Mouse (Mus musculus) intestine, postnatal 0 days (tissue): ENCODE data around the gene Tmem251. TPM values are rescaled to one million over a fixed set of nuclear protein-coding genes. Genes with fewer than 3 reads are reported as not detected.

Source experiments
- ATAC-seq: fragments of 200-750 bp; cut with Nextera tagmentation; 2 replicates; pipeline ENCODE4 v1.8.0; 2017; ENCODE audit warnings: mild to moderate bottlenecking, moderate TSS enrichment, moderate library complexity
- H3K27ac ChIP-seq: fragments of 300-500 bp; sonication (generic); 2 replicates; pipeline ENCODE4 v1.5.1; 2014; ENCODE audit warnings: mild to moderate bottlenecking, low read depth, low read length, moderate library complexity
- H3K27me3 ChIP-seq: fragments of 300-500 bp; sonication (generic); replicated peaks from 2 replicates; pipeline ENCODE4 v1.6.1; 2014; ENCODE audit warnings: low read length, mixed read lengths; ENCODE audit not compliant: control insufficient read depth, insufficient read depth
- H3K36me3 ChIP-seq: fragments of 300-500 bp; sonication (generic); 2 replicates; pipeline ENCODE4 v1.6.1; 2014; ENCODE audit warnings: mild to moderate bottlenecking, moderate library complexity; ENCODE audit not compliant: control insufficient read depth, insufficient read depth
- H3K4me1 ChIP-seq: fragments of 300-500 bp; sonication (generic); replicated peaks from 2 replicates; pipeline ENCODE4 v1.6.1; 2014; ENCODE audit warnings: antibody characterized with exemption, low read length, mixed read lengths; ENCODE audit not compliant: control insufficient read depth, insufficient read depth
- H3K4me2 ChIP-seq: fragments of 300-500 bp; sonication (generic); replicated peaks from 2 replicates; pipeline ENCODE4 v1.6.1; 2014; ENCODE audit warnings: low read depth, mild to moderate bottlenecking, moderate library complexity
- H3K4me3 ChIP-seq: fragments of 300-500 bp; sonication (generic); 2 replicates; pipeline ENCODE4 v1.5.1; 2014; ENCODE audit warnings: low read depth, low read length
- H3K9ac ChIP-seq: fragments of 300-500 bp; sonication (generic); 2 replicates; pipeline ENCODE4 v1.6.1; 2014; ENCODE audit warnings: mild to moderate bottlenecking, low read depth, low read length
- H3K9me3 ChIP-seq: fragments of 300-500 bp; sonication (generic); 2 replicates; pipeline ENCODE4 v1.6.1; 2016; ENCODE audit warnings: mixed run types; ENCODE audit not compliant: control insufficient read depth
- CTCF ChIP-seq: sonication (generic); IDR thresholded peaks from 2 replicates; pipeline ENCODE4 v1.5.1; 2016; ENCODE audit warnings: low read depth, mild to moderate bottlenecking, control low read depth, antibody characterized with exemption, moderate library complexity
- WGBS: fragments of 180-500 bp; shearing (Covaris S2); extraction: QIAGEN DNeasy Blood & Tissue Kit; methylation state at CpG from one replicate; pipeline ENCODE4 v1.1.7; 2014; 5-methylcytosine and 5-hydroxymethylcytosine counted together
- polyA plus RNA-seq: library from polyadenylated mRNA; unstranded; fragments of >200 nt; fragmentation: Nextera tagmentation; extraction: Ambion mirVana; gene quantifications from 2 replicates; pipeline ENCODE4 v1.2.1, GENCODE M21; 2015

The Tmem251 gene
- polyA plus RNA-seq, 1 experiment from 2014 or later, result 22.7 TPM

- H3K27ac ChIP-seq, result peak overlapping the region; percentile 60
- H3K4me3 ChIP-seq, result 0 out of 2 replicates have a peak overlapping the region, but pooled peaks have one; percentile 2
- TF ChIP-seq CTCF, result peak; percentile 14; the same call in 1 of the 2 replicates
- no peaks in the 10 kb centered on the region for H3K4me1 ChIP-seq
- no peaks in the 10 kb centered on the region for H3K27me3 ChIP-seq
- WGBS, result 32% methylated on average over 26 of the region's 26 CpGs
- H3K9ac ChIP-seq, result no peak overlapping the region
- no peaks in the 10 kb centered on the region for H3K36me3 ChIP-seq
- H3K4me2 ChIP-seq, result peak overlapping the region; percentile 54
- ATAC-seq, result peak; percentile 93
- H3K9me3 ChIP-seq, result no peaks in the 10 kb centered on the region
Measured at GRCm38 (mm10) chr12:102729855-102730797, 13.4 kb upstream of the Tmem251 start.

- no peaks in the 10 kb centered on the region for H3K27me3 ChIP-seq
- 15% methylated on average over 16 of the region's 16 CpGs for WGBS
- no peak overlapping the region for H3K4me3 ChIP-seq
- TF ChIP-seq CTCF, result no peak
- H3K36me3 ChIP-seq, result no peaks in the 10 kb centered on the region
- H3K4me1 ChIP-seq, result no peaks in the 10 kb centered on the region
- H3K9me3 ChIP-seq, result no peaks in the 10 kb centered on the region
- peak overlapping the region; percentile 60 for H3K27ac ChIP-seq
- peak; percentile 86 for ATAC-seq
- H3K9ac ChIP-seq, result no peak overlapping the region
- H3K4me2 ChIP-seq, result peak overlapping the region; percentile 54
Measured at GRCm38 (mm10) chr12:102730798-102731619, 12.6 kb upstream of the Tmem251 start.

GRCm38 (mm10) chr12:102733381-102733780 lies 10.2 kb upstream of the Tmem251 start:
- Histone ChIP-seq H3K27ac (no peak overlapping the region), H3K4me2 (no peak overlapping the region), H3K4me3 (no peak overlapping the region), H3K27me3 (no peaks in the 10 kb centered on the region), H3K4me1 (no peaks in the 10 kb centered on the region), H3K9ac (no peak overlapping the region), H3K9me3 (no peaks in the 10 kb centered on the region), H3K36me3 (no peaks in the 10 kb centered on the region)
- peak; percentile 83 for TF ChIP-seq CTCF
- ATAC-seq, result no peak
- WGBS, result 4% methylated on average over 4 of the region's 5 CpGs

- H3K4me2 ChIP-seq, result no peak overlapping the region
- no peak for TF ChIP-seq CTCF
Measured at GRCm38 (mm10) chr12:102739096-102739495, 4.5 kb upstream of the Tmem251 start.

GRCm38 (mm10) chr12:102740285-102740684 lies 3.3 kb upstream of the Tmem251 start:
- no peak for ATAC-seq
- Histone ChIP-seq H3K27me3 (no peaks in the 10 kb centered on the region), H3K4me3 (no peak overlapping the region), H3K27ac (no peak overlapping the region), H3K9me3 (no peaks in the 10 kb centered on the region), H3K9ac (no peak overlapping the region), H3K36me3 (peaks cover 6% of the 10 kb centered on the region; the same call in 1 of the 2 replicates), H3K4me1 (peaks cover 8% of the 10 kb centered on the region), H3K4me2 (no peak overlapping the region)
- 62% methylated on average over 3 of the region's 3 CpGs for WGBS
- peak; percentile 72 for TF ChIP-seq CTCF

More at GRCm38 (mm10) chr12:102739096-102739495, 4.5 kb upstream of the Tmem251 start:
- Histone ChIP-seq H3K4me1 (peaks cover 4% of the 10 kb centered on the region; the same call in 1 of the 2 replicates), H3K27me3 (no peaks in the 10 kb centered on the region), H3K9me3 (no peaks in the 10 kb centered on the region), H3K9ac (no peak overlapping the region), H3K4me3 (no peak overlapping the region), H3K27ac (no peak overlapping the region), H3K36me3 (peaks cover 6% of the 10 kb centered on the region; the same call in 1 of the 2 replicates)
- 71% methylated on average over 5 of the region's 5 CpGs for WGBS
- ATAC-seq, result no peak

- Histone ChIP-seq H3K36me3 (peaks cover 6% of the 10 kb centered on the region; the same call in 1 of the 2 replicates), H3K4me2 (no peak overlapping the region; the same call in 1 of the 2 replicates), H3K27ac (no peak overlapping the region), H3K4me3 (no peak overlapping the region), H3K9ac (no peak overlapping the region), H3K4me1 (peaks cover 8% of the 10 kb centered on the region), H3K27me3 (no peaks in the 10 kb centered on the region), H3K9me3 (no peaks in the 10 kb centered on the region)
- ATAC-seq, result no peak
- TF ChIP-seq CTCF, result no peak
- 62% methylated on average over 7 of the region's 7 CpGs for WGBS
Measured at GRCm38 (mm10) chr12:102742056-102742455, 1.5 kb upstream of the Tmem251 start.
